9 mouse cellular contexts compared by ENCODE assay signal in genomic region chr1:151177030-151177936, GRCm38 (mm10). TPM values are rescaled to one million over a fixed set of nuclear protein-coding genes. Genes with fewer than 3 reads are reported as not detected.
A peak's percentile ranks its signal among the peaks of the same experiment; 100 is the strongest.
DNase-seq lines count a peak whose midpoint lies in the region; ATAC-seq and TF ChIP-seq lines count a peak whose summit lies in the region.
"Had no signal": no experiment of that assay in that cellular context is flagged by ENCODE, and none has a peak within 500 bp of the region (broad histone marks: within the 10 kb centered on the region; RNA-seq: fewer than 3 reads in every experiment).

No protein-coding gene starts in this region.

- no peak for TF ChIP-seq CTCF in kidney, adult 2 months (conservative IDR thresholded peaks at IDR 0.05; ENCODE audit: insufficient read depth, insufficient read length, low read depth, low read length)

- no peaks in the 10 kb centered on the region for H3K9me3 ChIP-seq in forebrain, embryonic 15.5 days

- peak overlapping the region; percentile 18 for H3K4me3 ChIP-seq in forebrain, embryonic 15.5 days
- peak overlapping the region; percentile 37; the same call in 1 of the 2 replicates for H3K4me3 ChIP-seq in kidney, adult 2 months (ENCODE audit: insufficient read depth, low read depth, low read length)

- peak; percentile 3 for DNase-seq in cerebellum, adult 9-10 months
- DNase-seq in cerebellum, adult 18-20 months: no peak
- DNase-seq in kidney, adult 2 months: peak; percentile 88
- DNase-seq in lung, postnatal 10 days: peak; percentile 11
- DNase-seq in spleen, postnatal 36 days (ENCODE audit: low spot score in 2 of 2): peak; percentile 44 to 56
- no peak for DNase-seq in urinary bladder, postnatal 10 days (ENCODE audit: low spot score)

- ATAC-seq in activated CD4-positive, CD25-positive, alpha-beta regulatory T cell, adult 4 months: peak; percentile 94
- peak; percentile 78 for ATAC-seq in forebrain, embryonic 15.5 days (replicated peaks)
- ATAC-seq: Patski had no signal

- peaks cover 4% of the 10 kb centered on the region; the same call in 1 of the 2 replicates for H3K4me1 ChIP-seq in forebrain, embryonic 15.5 days
- H3K4me1 ChIP-seq in kidney, adult 2 months (ENCODE audit: control insufficient read depth, insufficient read depth, low read length): peaks cover 10% of the 10 kb centered on the region; the same call in 1 of the 2 replicates

- peak overlapping the region; percentile 18 for H3K4me2 ChIP-seq in forebrain, embryonic 15.5 days (replicated peaks)

- H3K9ac ChIP-seq in forebrain, embryonic 15.5 days (replicated peaks): no peak overlapping the region

- WGBS in forebrain, embryonic 15.5 days: 9% methylated on average over 10 of the region's 10 CpGs
- WGBS in kidney, adult 2 months: 18% methylated on average over 10 of the region's 10 CpGs

- H3K27ac ChIP-seq in forebrain, embryonic 15.5 days (replicated peaks): no peak overlapping the region
- H3K27ac ChIP-seq in kidney, adult 2 months (ENCODE audit: insufficient read depth, low read depth, low read length): peak overlapping the region; percentile 100

- TF ChIP-seq POLR2A in kidney, adult 2 months (IDR thresholded peaks at IDR 0.05; ENCODE audit: low read depth, low read length): no peak

- no peaks in the 10 kb centered on the region for H3K36me3 ChIP-seq in forebrain, embryonic 15.5 days
- no peaks in the 10 kb centered on the region for H3K36me3 ChIP-seq in kidney, adult 2 months (ENCODE audit: control insufficient read depth, insufficient read depth, low read length)

- H3K27me3 ChIP-seq in forebrain, embryonic 15.5 days: no peaks in the 10 kb centered on the region
- H3K27me3 ChIP-seq in kidney, adult 2 months (replicated peaks; ENCODE audit: control insufficient read depth, insufficient read depth, low read length): no peaks in the 10 kb centered on the region
- H3K27me3 ChIP-seq: Patski had no signal

RNA-seq across cellular contexts. Expression of gene Gm47985, which starts 5.1 kb away (rescaled TPM):
- polyA plus RNA-seq in activated CD4-positive, CD25-positive, alpha-beta regulatory T cell, adult 4 months (2017; shearing (Covaris generic)): not detected
- not detected in 2 replicates for polyA plus RNA-seq in forebrain, embryonic 15.5 days (2015; fragmentation: Nextera tagmentation; extraction: Ambion mirVana)
- polyA plus RNA-seq in kidney, adult 2 months (2012; rRNA removed): not detected in 2 replicates
- polyA plus RNA-seq: Patski had no signal

RNA-seq across cellular contexts. Expression of gene Gm8947, which starts 14.9 kb away (rescaled TPM):
- not detected for polyA plus RNA-seq in activated CD4-positive, CD25-positive, alpha-beta regulatory T cell, adult 4 months (2017; shearing (Covaris generic))
- not detected in 2 replicates for polyA plus RNA-seq in forebrain, embryonic 15.5 days (2015; fragmentation: Nextera tagmentation; extraction: Ambion mirVana)
- 0.31 and 0.54 TPM in 2 replicates for polyA plus RNA-seq in kidney, adult 2 months (2012; rRNA removed)
- polyA plus RNA-seq: Patski had no signal

RNA-seq across cellular contexts. Expression of gene Gm47995, which starts 21.0 kb away (rescaled TPM):
- polyA plus RNA-seq in activated CD4-positive, CD25-positive, alpha-beta regulatory T cell, adult 4 months (2017; shearing (Covaris generic)): not detected
- not detected in 2 replicates for polyA plus RNA-seq in forebrain, embryonic 15.5 days (2015; fragmentation: Nextera tagmentation; extraction: Ambion mirVana)
- polyA plus RNA-seq in kidney, adult 2 months (2012; rRNA removed): not detected in 2 replicates
- polyA plus RNA-seq: Patski had no signal

RNA-seq across cellular contexts. Expression of gene 3110040M04Rik, which starts 26.6 kb away (rescaled TPM):
- polyA plus RNA-seq in activated CD4-positive, CD25-positive, alpha-beta regulatory T cell, adult 4 months (2017; shearing (Covaris generic)): not detected
- not detected in 2 replicates for polyA plus RNA-seq in forebrain, embryonic 15.5 days (2015; fragmentation: Nextera tagmentation; extraction: Ambion mirVana)
- polyA plus RNA-seq in kidney, adult 2 months (2012; rRNA removed): 0.13 and 0.19 TPM in 2 replicates
- polyA plus RNA-seq: Patski had no signal

RNA-seq across cellular contexts. Expression of gene Gm47996, which starts 32.6 kb away (rescaled TPM):
- polyA plus RNA-seq in activated CD4-positive, CD25-positive, alpha-beta regulatory T cell, adult 4 months (2017; shearing (Covaris generic)): not detected
- polyA plus RNA-seq in forebrain, embryonic 15.5 days (2015; fragmentation: Nextera tagmentation; extraction: Ambion mirVana): not detected in 2 replicates
- not detected in 2 replicates for polyA plus RNA-seq in kidney, adult 2 months (2012; rRNA removed)
- polyA plus RNA-seq: Patski had no signal

Comparison
In these comparisons a context has a peak if more than half of its experiments do, and no peak if none do; other contexts are left out.
1. DNase-seq: peak in cerebellum, adult 9-10 months (single experiment), kidney, adult 2 months (single experiment), lung, postnatal 10 days (single experiment) and spleen, postnatal 36 days (2 of 2); none in cerebellum, adult 18-20 months (0 of 2) and urinary bladder, postnatal 10 days (single experiment).